Mouse (Mus musculus): Measurements from ENCODE around the gene Slf2. TPM values are rescaled to one million over a fixed set of nuclear protein-coding genes. Genes with fewer than 3 reads are reported as not detected.

The Slf2 gene
- polyA plus RNA-seq, 1 experiment from 2014 or later = 46.4 TPM

DNA sequence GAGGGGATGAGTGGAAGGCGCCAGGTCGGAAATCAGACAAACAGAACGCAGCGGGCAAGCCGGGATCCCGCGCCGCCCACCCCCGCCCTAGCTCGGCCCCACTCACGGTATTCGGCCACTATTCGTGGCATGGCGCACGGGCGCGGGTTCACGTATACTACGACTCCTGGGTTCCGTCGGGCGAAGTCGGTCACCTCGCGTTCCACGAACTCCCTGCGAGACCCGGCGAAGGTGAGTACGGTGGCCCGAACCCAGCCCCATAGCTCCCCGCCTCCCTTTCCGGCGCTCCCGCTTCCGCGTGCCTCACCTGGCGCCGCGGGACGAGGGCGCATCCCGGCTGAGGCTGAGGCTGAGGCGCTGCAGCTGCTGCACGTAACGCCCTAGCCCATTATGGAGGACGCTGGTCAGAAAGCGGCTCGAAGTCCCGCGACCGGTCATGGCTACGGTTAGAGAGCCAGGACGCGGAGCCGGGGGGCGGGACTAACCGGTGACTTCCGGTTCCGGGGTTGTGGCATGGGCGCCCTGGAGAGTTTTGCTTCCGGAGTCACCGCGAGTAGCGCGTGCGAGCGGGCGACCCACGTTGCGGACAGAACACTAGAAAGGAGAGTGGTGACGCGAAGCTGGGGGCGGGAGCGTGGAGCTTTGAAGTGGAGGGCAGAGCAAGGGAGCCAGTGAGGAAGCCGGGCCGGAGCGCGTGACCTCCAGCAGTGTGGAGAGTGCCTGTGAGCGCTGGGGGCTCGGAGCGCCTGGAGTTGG lies 75.2 kb downstream of the Slf2 start, which contains the start of gene Mrpl43:
Gene Mrpl43 (minus strand): TSS at position 486 of the 756 bp plus-strand sequence.
- H3K4me2 ChIP-seq (ENCODE audit: low read depth) = peak within 1 kb of the TSS; percentile 95
- DNase-seq (ENCODE audit: low spot score) = peak; percentile 93
- peak within 1 kb of the TSS; percentile 98 for H3K4me3 ChIP-seq (ENCODE audit: low read depth, low read length)
- H3K9ac ChIP-seq (ENCODE audit: low read length) = peak within 1 kb of the TSS; percentile 85
- no peaks in the 10 kb centered on the region for H3K27me3 ChIP-seq (ENCODE audit: control insufficient read depth, insufficient read depth, low read length)
- no peaks in the 10 kb centered on the region for H3K9me3 ChIP-seq (ENCODE audit: control insufficient read depth, low read length)
- H3K36me3 ChIP-seq (ENCODE audit: control insufficient read depth, insufficient read depth, low read length) = peaks cover 2% of the 10 kb centered on the region; the same call in 1 of the 2 replicates
- H3K27ac ChIP-seq (ENCODE audit: low read depth, low read length) = peak within 1 kb of the TSS; percentile 49; the same call in 1 of the 2 replicates
- ATAC-seq (ENCODE audit: insufficient read depth, low FRiP score, low TSS enrichment) = peak; percentile 89
- peaks cover 3% of the 10 kb centered on the region; the same call in 1 of the 2 replicates for H3K4me1 ChIP-seq (ENCODE audit: control insufficient read depth, insufficient read depth, low read length)
- WGBS = under 1% methylated on average over 81 of the region's 82 CpGs

DNA sequence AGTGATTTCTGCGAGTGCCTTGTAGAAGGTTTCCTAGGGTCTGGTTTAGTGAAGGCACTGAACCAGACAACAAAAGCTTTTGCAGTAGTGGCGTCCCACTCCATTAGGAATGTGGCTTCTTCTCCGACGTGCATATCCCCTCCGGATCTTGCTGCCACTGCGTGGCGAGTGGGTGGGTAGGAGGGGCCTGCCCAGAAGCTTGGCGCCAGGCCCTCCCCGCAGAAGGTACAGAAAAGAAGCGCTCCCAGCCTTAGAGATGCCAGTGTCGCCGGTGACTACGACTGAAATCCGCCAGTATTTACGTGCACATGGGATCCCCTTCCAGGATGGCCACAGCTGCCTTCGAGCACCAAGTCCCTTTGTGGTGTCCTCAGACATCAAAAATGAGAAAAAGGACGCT lies 76.1 kb downstream of the Slf2 start:
- no peak for DNase-seq (ENCODE audit: low spot score)
- Histone ChIP-seq H3K4me3 (ENCODE audit: low read depth, low read length) (peak overlapping the region; percentile 98), H3K9ac (ENCODE audit: low read length) (peak overlapping the region; percentile 85), H3K9me3 (ENCODE audit: control insufficient read depth, low read length) (no peaks in the 10 kb centered on the region), H3K4me2 (ENCODE audit: low read depth) (peak overlapping the region; percentile 95), H3K36me3 (ENCODE audit: control insufficient read depth, insufficient read depth, low read length) (peaks cover 2% of the 10 kb centered on the region; the same call in 1 of the 2 replicates), H3K27me3 (ENCODE audit: control insufficient read depth, insufficient read depth, low read length) (no peaks in the 10 kb centered on the region), H3K4me1 (ENCODE audit: control insufficient read depth, insufficient read depth, low read length) (peaks cover 3% of the 10 kb centered on the region; the same call in 1 of the 2 replicates), H3K27ac (ENCODE audit: low read depth, low read length) (no peak overlapping the region)
- no peak for ATAC-seq (ENCODE audit: insufficient read depth, low FRiP score, low TSS enrichment)
- WGBS = 45% methylated on average over 17 of the region's 17 CpGs

DNA sequence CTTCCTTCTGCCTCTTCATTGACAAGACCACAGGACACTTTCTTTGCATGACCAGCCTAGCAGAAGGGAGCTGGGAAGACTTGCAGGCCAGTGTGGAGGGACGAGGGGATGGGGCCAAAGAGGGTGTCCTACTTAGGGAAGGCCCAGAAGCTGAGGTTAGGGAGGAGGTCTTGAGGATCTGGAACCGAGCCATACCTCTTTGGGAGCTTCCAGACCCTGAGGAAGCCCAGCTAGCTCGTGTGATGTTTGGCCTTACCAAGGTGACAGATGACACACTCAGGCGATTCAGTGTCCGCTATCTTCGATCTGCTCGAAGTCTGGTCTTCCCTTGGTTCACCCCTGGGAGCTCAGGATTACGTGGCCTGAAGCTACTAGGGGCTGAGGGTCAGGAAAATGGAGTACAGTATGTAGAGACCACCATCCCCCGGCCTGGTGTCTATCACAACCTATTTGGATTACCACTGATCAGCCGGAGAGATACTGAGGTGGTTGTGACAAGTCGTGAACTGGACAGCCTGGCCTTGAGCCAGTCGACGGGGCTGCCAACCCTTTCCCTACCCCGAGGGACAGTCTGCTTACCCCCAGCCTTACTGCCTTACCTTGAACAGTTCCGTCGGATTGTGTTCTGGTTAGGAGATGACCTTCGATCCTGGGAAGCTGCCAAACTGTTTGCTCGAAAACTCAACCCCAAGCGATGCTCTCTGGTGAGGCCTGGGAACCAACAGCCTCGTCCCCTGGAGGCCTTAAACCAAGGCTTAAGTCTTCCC lies 76.7 kb downstream of the Slf2 start:
- H3K27me3 ChIP-seq (ENCODE audit: control insufficient read depth, insufficient read depth, low read length) = no peaks in the 10 kb centered on the region
- H3K9me3 ChIP-seq (ENCODE audit: control insufficient read depth, low read length) = no peaks in the 10 kb centered on the region
- 92% methylated on average over 20 of the region's 20 CpGs for WGBS
- no peak overlapping the region for H3K4me3 ChIP-seq (ENCODE audit: low read depth, low read length)
- no peak overlapping the region for H3K9ac ChIP-seq (ENCODE audit: low read length)
- peaks cover 2% of the 10 kb centered on the region; the same call in 1 of the 2 replicates for H3K36me3 ChIP-seq (ENCODE audit: control insufficient read depth, insufficient read depth, low read length)
- H3K4me2 ChIP-seq (ENCODE audit: low read depth) = peak overlapping the region; percentile 95
- DNase-seq (ENCODE audit: low spot score) = no peak
- no peak overlapping the region for H3K27ac ChIP-seq (ENCODE audit: low read depth, low read length)
- ATAC-seq (ENCODE audit: insufficient read depth, low FRiP score, low TSS enrichment) = no peak
- peaks cover 3% of the 10 kb centered on the region; the same call in 1 of the 2 replicates for H3K4me1 ChIP-seq (ENCODE audit: control insufficient read depth, insufficient read depth, low read length)

DNA sequence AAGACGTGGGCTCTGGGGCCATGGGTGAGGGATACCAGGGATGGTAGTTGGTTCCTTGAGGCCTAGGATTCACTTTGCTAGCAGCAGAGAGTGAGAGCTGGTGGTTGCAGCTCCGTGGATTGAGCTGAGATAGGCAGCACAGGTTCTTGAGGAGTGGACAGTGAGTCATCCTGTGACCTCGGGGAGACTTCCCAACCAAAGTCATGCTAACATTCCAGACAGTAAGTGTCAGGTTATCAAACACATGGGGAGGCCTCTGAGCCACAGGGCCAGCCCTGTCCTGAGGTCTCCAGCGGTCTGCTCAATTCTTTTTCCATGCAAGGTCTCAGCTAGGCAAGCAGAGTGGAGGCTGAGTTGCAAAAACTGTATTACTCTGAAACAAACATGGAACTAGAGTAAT lies 79.7 kb downstream of the Slf2 start:
- H3K4me3 ChIP-seq (ENCODE audit: low read depth, low read length) = no peak overlapping the region
- no peak overlapping the region for H3K4me2 ChIP-seq (ENCODE audit: low read depth)
- H3K4me1 ChIP-seq (ENCODE audit: control insufficient read depth, insufficient read depth, low read length) = peaks cover 5% of the 10 kb centered on the region
- H3K9ac ChIP-seq (ENCODE audit: low read length) = no peak overlapping the region
- H3K36me3 ChIP-seq (ENCODE audit: control insufficient read depth, insufficient read depth, low read length) = peaks cover 2% of the 10 kb centered on the region; the same call in 1 of the 2 replicates
- H3K27me3 ChIP-seq (ENCODE audit: control insufficient read depth, insufficient read depth, low read length) = no peaks in the 10 kb centered on the region
- H3K9me3 ChIP-seq (ENCODE audit: control insufficient read depth, low read length) = no peaks in the 10 kb centered on the region
- ATAC-seq (ENCODE audit: insufficient read depth, low FRiP score, low TSS enrichment) = no peak
- 90% methylated on average over 4 of the region's 4 CpGs for WGBS
- H3K27ac ChIP-seq (ENCODE audit: low read depth, low read length) = no peak overlapping the region
- no peak for DNase-seq (ENCODE audit: low spot score)

DNA sequence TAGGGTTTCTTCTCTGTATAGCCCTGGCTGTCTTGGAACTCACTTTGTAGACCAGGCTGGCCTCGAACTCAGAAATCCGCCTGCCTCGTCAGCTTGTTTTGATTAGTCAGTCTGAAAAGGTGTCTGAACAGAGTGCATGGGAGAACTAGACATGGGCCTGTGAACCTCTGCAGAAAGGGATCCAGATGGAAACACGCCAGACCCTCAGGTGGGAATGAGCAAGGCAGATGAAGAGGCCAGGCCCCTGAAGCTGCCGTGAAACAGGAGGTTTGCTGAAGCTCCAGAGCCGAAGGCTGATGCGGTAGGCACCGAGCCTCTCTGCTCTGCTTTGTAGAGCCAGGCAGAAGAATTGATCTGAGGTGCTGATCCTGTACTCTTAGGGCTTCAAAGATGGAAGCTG lies 81.3 kb downstream of the Slf2 start:
- Histone ChIP-seq H3K27ac (ENCODE audit: low read depth, low read length) (0 out of 2 replicates have a peak overlapping the region, but pooled peaks have one; percentile 23), H3K9ac (ENCODE audit: low read length) (no peak overlapping the region), H3K4me1 (ENCODE audit: control insufficient read depth, insufficient read depth, low read length) (peaks cover 15% of the 10 kb centered on the region), H3K27me3 (ENCODE audit: control insufficient read depth, insufficient read depth, low read length) (no peaks in the 10 kb centered on the region), H3K4me3 (ENCODE audit: low read depth, low read length) (no peak overlapping the region), H3K9me3 (ENCODE audit: control insufficient read depth, low read length) (no peaks in the 10 kb centered on the region), H3K4me2 (ENCODE audit: low read depth) (no peak overlapping the region), H3K36me3 (ENCODE audit: control insufficient read depth, insufficient read depth, low read length) (peaks cover 2% of the 10 kb centered on the region; the same call in 1 of the 2 replicates)
- no peak for DNase-seq (ENCODE audit: low spot score)
- 89% methylated on average over 8 of the region's 8 CpGs for WGBS
- ATAC-seq (ENCODE audit: insufficient read depth, low FRiP score, low TSS enrichment) = no peak

DNA sequence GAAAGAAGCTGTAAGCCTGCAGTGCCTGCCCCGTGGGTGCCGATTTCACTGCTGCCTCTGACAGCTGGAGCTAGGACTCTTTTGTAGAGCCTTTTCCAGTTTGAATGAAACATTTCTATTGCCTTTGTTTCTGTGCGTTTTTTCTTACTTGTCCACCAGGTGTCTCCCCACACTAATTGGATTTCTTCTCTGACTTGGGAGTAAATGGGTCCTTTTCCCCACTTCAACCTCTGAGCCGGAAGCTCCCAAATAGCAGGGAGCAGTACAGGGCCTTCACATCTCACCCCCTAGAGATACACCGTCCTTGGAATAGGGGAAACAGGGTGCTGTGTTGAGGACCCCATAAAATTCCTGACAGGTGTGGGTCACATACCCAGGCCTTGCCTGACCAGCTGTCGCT lies 81.7 kb downstream of the Slf2 start:
- Histone ChIP-seq H3K9me3 (ENCODE audit: control insufficient read depth, low read length) (no peaks in the 10 kb centered on the region), H3K4me1 (ENCODE audit: control insufficient read depth, insufficient read depth, low read length) (peaks cover 15% of the 10 kb centered on the region), H3K27ac (ENCODE audit: low read depth, low read length) (0 out of 2 replicates have a peak overlapping the region, but pooled peaks have one; percentile 23), H3K9ac (ENCODE audit: low read length) (no peak overlapping the region), H3K4me2 (ENCODE audit: low read depth) (no peak overlapping the region), H3K4me3 (ENCODE audit: low read depth, low read length) (no peak overlapping the region), H3K27me3 (ENCODE audit: control insufficient read depth, insufficient read depth, low read length) (no peaks in the 10 kb centered on the region), H3K36me3 (ENCODE audit: control insufficient read depth, insufficient read depth, low read length) (peaks cover 2% of the 10 kb centered on the region; the same call in 1 of the 2 replicates)
- no peak for ATAC-seq (ENCODE audit: insufficient read depth, low FRiP score, low TSS enrichment)
- WGBS = 49% methylated on average over 6 of the region's 6 CpGs
- DNase-seq (ENCODE audit: low spot score) = no peak

DNA sequence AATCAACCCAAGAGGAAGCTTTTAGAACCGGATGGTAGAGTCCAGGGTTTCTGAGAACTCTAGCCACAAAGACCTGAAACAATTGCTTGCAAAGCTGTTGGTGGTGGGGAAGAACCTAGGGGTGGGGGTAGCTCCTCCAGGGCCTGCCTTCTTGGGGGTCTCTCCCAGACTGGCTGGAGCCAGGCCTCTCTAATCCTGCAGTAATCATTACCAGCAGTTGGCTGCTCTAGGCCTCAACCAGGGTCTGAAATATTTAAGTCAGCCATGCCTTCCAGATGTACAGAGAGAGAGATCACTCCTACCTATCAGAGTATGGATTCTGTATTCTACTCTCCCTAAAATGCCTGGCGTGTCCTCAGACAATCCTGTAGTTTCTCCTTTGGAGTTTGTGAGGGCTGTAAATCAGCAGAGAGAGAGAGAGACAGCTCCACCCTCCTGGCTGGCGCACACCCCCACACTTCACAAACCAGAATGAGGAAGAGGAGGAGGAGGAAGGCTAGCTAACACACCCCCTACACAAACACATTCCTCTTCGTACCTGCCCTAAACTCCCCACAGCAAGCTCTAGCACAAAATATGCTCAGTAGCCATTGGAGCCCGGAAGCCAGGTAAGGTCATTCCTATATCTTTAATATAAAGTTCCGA lies 82.8 kb downstream of the Slf2 start:
- Histone ChIP-seq H3K9me3 (ENCODE audit: control insufficient read depth, low read length) (no peaks in the 10 kb centered on the region), H3K27me3 (ENCODE audit: control insufficient read depth, insufficient read depth, low read length) (no peaks in the 10 kb centered on the region), H3K4me3 (ENCODE audit: low read depth, low read length) (no peak overlapping the region), H3K4me1 (ENCODE audit: control insufficient read depth, insufficient read depth, low read length) (peaks cover 15% of the 10 kb centered on the region), H3K27ac (ENCODE audit: low read depth, low read length) (no peak overlapping the region), H3K9ac (ENCODE audit: low read length) (no peak overlapping the region), H3K36me3 (ENCODE audit: control insufficient read depth, insufficient read depth, low read length) (peaks cover 2% of the 10 kb centered on the region; the same call in 1 of the 2 replicates), H3K4me2 (ENCODE audit: low read depth) (no peak overlapping the region)
- ATAC-seq (ENCODE audit: insufficient read depth, low FRiP score, low TSS enrichment) = no peak
- 56% methylated on average over 6 of the region's 6 CpGs for WGBS
- no peak for DNase-seq (ENCODE audit: low spot score)

DNA sequence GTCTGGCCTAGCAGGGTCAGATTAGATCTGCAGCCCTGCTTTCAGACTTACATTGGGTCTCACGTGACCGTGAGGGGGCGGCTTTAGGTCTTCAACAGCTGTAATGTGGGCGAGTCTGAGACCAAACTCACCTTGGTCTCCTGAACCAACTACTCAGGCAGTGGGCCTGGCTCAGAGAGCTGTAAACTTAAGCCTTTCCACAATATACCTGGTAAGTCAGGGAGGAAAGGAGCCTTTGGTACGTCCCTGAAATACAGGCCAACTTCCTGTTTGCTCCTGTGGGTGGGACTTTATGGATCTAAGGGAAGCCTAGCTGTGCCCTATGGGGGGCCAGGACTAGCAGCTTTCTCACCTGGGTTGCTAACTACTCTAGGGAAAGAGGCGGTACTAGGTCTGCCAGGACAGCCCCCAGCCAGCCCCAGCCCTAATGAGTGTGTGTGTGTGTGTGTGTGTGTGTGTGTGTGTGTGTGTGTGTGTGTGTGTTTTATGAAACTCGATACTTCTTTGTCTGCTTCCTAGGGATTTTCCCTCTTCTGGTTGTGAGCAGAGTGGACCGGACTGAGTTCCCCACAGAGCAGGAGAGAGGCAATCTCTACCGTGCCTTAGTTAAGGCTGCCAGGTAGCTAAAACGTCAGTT lies 83.5 kb downstream of the Slf2 start, which contains the start of gene Lzts2:
Gene Lzts2 (plus strand): TSS at position 80 of the 637 bp plus-strand sequence.
- peaks cover 2% of the 10 kb centered on the region; the same call in 1 of the 2 replicates for H3K36me3 ChIP-seq (ENCODE audit: control insufficient read depth, insufficient read depth, low read length)
- peaks cover 21% of the 10 kb centered on the region for H3K4me1 ChIP-seq (ENCODE audit: control insufficient read depth, insufficient read depth, low read length)
- H3K9me3 ChIP-seq (ENCODE audit: control insufficient read depth, low read length) = no peaks in the 10 kb centered on the region
- DNase-seq (ENCODE audit: low spot score) (peak; percentile 32), ATAC-seq (ENCODE audit: insufficient read depth, low FRiP score, low TSS enrichment) (no peak)
- H3K4me3 ChIP-seq (ENCODE audit: low read depth, low read length) = peak within 1 kb of the TSS; percentile 81
- H3K27ac ChIP-seq (ENCODE audit: low read depth, low read length) = peak within 1 kb of the TSS; percentile 58
- peak within 1 kb of the TSS; percentile 87 for H3K4me2 ChIP-seq (ENCODE audit: low read depth)
- no peaks in the 10 kb centered on the region for H3K27me3 ChIP-seq (ENCODE audit: control insufficient read depth, insufficient read depth, low read length)
- peak within 1 kb of the TSS; percentile 94 for H3K9ac ChIP-seq (ENCODE audit: low read length)
- 5% methylated on average over 10 of the region's 10 CpGs for WGBS
